Mouse (Mus musculus): ENCODE measurements around the gene Itga9. TPM values are rescaled to one million over a fixed set of nuclear protein-coding genes. Genes with fewer than 3 reads are reported as not detected.
"Not testable (repeated sequence)": the region's sequence is repeated elsewhere in the genome, so short reads cannot be mapped to it uniquely, and the experiment has no call there.

The Itga9 gene
- total RNA-seq, 1 experiment from 2014 or later = 4.7 TPM

GRCm38 (mm10) chr9:118593443-118593842 lies 13.0 kb upstream of the Itga9 start:
- no peak for ATAC-seq (replicated peaks in 1 of 2; ENCODE audit: insufficient read depth in 1 of 2, low FRiP score in 2 of 2, low TSS enrichment in 1 of 2, low read depth in 1 of 2, poor library complexity in 2 of 2, severe bottlenecking in 2 of 2)

GRCm38 (mm10) chr9:118596767-118597166 lies 9.7 kb upstream of the Itga9 start:
- ATAC-seq (replicated peaks in 1 of 2; ENCODE audit: insufficient read depth in 1 of 2, low FRiP score in 2 of 2, low TSS enrichment in 1 of 2, low read depth in 1 of 2, poor library complexity in 2 of 2, severe bottlenecking in 2 of 2) = no peak

- not testable (repeated sequence) for ATAC-seq (replicated peaks in 1 of 2; ENCODE audit: insufficient read depth in 1 of 2, low FRiP score in 2 of 2, low TSS enrichment in 1 of 2, low read depth in 1 of 2, poor library complexity in 2 of 2, severe bottlenecking in 2 of 2)
These were observed 6.1 kb upstream of the Itga9 start for GRCm38 (mm10) chr9:118600393-118600792.

GRCm38 (mm10) chr9:118602576-118602975 lies 3.9 kb upstream of the Itga9 start:
- ATAC-seq (replicated peaks in 1 of 2; ENCODE audit: insufficient read depth in 1 of 2, low FRiP score in 2 of 2, low TSS enrichment in 1 of 2, low read depth in 1 of 2, poor library complexity in 2 of 2, severe bottlenecking in 2 of 2) = no peak

GRCm38 (mm10) chr9:118606817-118607371 lies 404 bp downstream of the Itga9 start:
- 0 out of 4 replicates have a peak, but pooled peaks of 1 of the 2 experiments have one; percentile 6 for ATAC-seq (replicated peaks in 1 of 2; ENCODE audit: insufficient read depth in 1 of 2, low FRiP score in 2 of 2, low TSS enrichment in 1 of 2, low read depth in 1 of 2, poor library complexity in 2 of 2, severe bottlenecking in 2 of 2)

- ATAC-seq (replicated peaks in 1 of 2; ENCODE audit: insufficient read depth in 1 of 2, low FRiP score in 2 of 2, low TSS enrichment in 1 of 2, low read depth in 1 of 2, poor library complexity in 2 of 2, severe bottlenecking in 2 of 2) = no peak
These were observed 1.4 kb downstream of the Itga9 start for GRCm38 (mm10) chr9:118607701-118608401.

- no peak for ATAC-seq (replicated peaks in 1 of 2; ENCODE audit: insufficient read depth in 1 of 2, low FRiP score in 2 of 2, low TSS enrichment in 1 of 2, low read depth in 1 of 2, poor library complexity in 2 of 2, severe bottlenecking in 2 of 2)
These were observed 2.1 kb downstream of the Itga9 start for GRCm38 (mm10) chr9:118608556-118608955.

GRCm38 (mm10) chr9:118610060-118610459 lies 3.6 kb downstream of the Itga9 start:
- no peak for ATAC-seq (replicated peaks in 1 of 2; ENCODE audit: insufficient read depth in 1 of 2, low FRiP score in 2 of 2, low TSS enrichment in 1 of 2, low read depth in 1 of 2, poor library complexity in 2 of 2, severe bottlenecking in 2 of 2)

GRCm38 (mm10) chr9:118611111-118611541 lies 4.6 kb downstream of the Itga9 start:
- ATAC-seq (replicated peaks in 1 of 2; ENCODE audit: insufficient read depth in 1 of 2, low FRiP score in 2 of 2, low TSS enrichment in 1 of 2, low read depth in 1 of 2, poor library complexity in 2 of 2, severe bottlenecking in 2 of 2) = no peak

GRCm38 (mm10) chr9:118611958-118612581 lies 5.6 kb downstream of the Itga9 start:
- peak; percentile 74 to 75 for ATAC-seq (replicated peaks in 1 of 2; ENCODE audit: insufficient read depth in 1 of 2, low FRiP score in 2 of 2, low TSS enrichment in 1 of 2, low read depth in 1 of 2, poor library complexity in 2 of 2, severe bottlenecking in 2 of 2)

GRCm38 (mm10) chr9:118617237-118617636 lies 10.7 kb downstream of the Itga9 start:
- ATAC-seq (replicated peaks in 1 of 2; ENCODE audit: insufficient read depth in 1 of 2, low FRiP score in 2 of 2, low TSS enrichment in 1 of 2, low read depth in 1 of 2, poor library complexity in 2 of 2, severe bottlenecking in 2 of 2) = no peak

- ATAC-seq (replicated peaks in 1 of 2; ENCODE audit: insufficient read depth in 1 of 2, low FRiP score in 2 of 2, low TSS enrichment in 1 of 2, low read depth in 1 of 2, poor library complexity in 2 of 2, severe bottlenecking in 2 of 2) = no peak
These were observed 12.3 kb downstream of the Itga9 start for GRCm38 (mm10) chr9:118618732-118619250.

GRCm38 (mm10) chr9:118620807-118621206 lies 14.3 kb downstream of the Itga9 start:
- peak; percentile 73 to 80 for ATAC-seq (replicated peaks in 1 of 2; ENCODE audit: insufficient read depth in 1 of 2, low FRiP score in 2 of 2, low TSS enrichment in 1 of 2, low read depth in 1 of 2, poor library complexity in 2 of 2, severe bottlenecking in 2 of 2)

- ATAC-seq (replicated peaks in 1 of 2; ENCODE audit: insufficient read depth in 1 of 2, low FRiP score in 2 of 2, low TSS enrichment in 1 of 2, low read depth in 1 of 2, poor library complexity in 2 of 2, severe bottlenecking in 2 of 2) = no peak
These were observed 15.2 kb downstream of the Itga9 start for GRCm38 (mm10) chr9:118621691-118622090.

GRCm38 (mm10) chr9:118622376-118623166 lies 16.1 kb downstream of the Itga9 start:
- no peak for ATAC-seq (replicated peaks in 1 of 2; ENCODE audit: insufficient read depth in 1 of 2, low FRiP score in 2 of 2, low TSS enrichment in 1 of 2, low read depth in 1 of 2, poor library complexity in 2 of 2, severe bottlenecking in 2 of 2)

GRCm38 (mm10) chr9:118623483-118623882 lies 17.0 kb downstream of the Itga9 start:
- no peak for ATAC-seq (replicated peaks in 1 of 2; ENCODE audit: insufficient read depth in 1 of 2, low FRiP score in 2 of 2, low TSS enrichment in 1 of 2, low read depth in 1 of 2, poor library complexity in 2 of 2, severe bottlenecking in 2 of 2)

GRCm38 (mm10) chr9:118624146-118624545 lies 17.7 kb downstream of the Itga9 start:
- ATAC-seq (replicated peaks in 1 of 2; ENCODE audit: insufficient read depth in 1 of 2, low FRiP score in 2 of 2, low TSS enrichment in 1 of 2, low read depth in 1 of 2, poor library complexity in 2 of 2, severe bottlenecking in 2 of 2) = no peak
